Mouse (Mus musculus) embryonic stem cell, embryonic (primary cell): ENCODE measurements around the gene Insl5.

Experiments
- CTCF ChIA-PET, 4 experiments: fragments of 300-600 bp in 2 of 4; fragments of 350-600 bp in 2 of 4; sonication (Branson Sonifier 250); formaldehyde crosslinking; loops; one replicate each; lab custom pipeline; 2022; ENCODE audit warnings: inconsistent platforms in 2 of 4; lab: Charles Lee
- POLR2A ChIA-PET, 4 experiments: fragments of 300-600 bp in 2 of 4; fragments of 350-600 bp in 2 of 4; sonication (Branson Sonifier 250); formaldehyde crosslinking; loops; one replicate each; lab custom pipeline; 2022; ENCODE audit warnings: antibody characterized with exemption in 4 of 4, inconsistent platforms in 1 of 4; lab: Charles Lee

Gene Insl5

GRCm38 (mm10) chr4:103005190-103005945 is 21.3 kb downstream of the Insl5 start:
- ChIA-PET CTCF (interaction anchor here in 1 of 4 experiments (0.6 kb wide), 1 partner anchor 565 kb away, joined by 5 read pairs; no protein-coding TSS in a partner anchor), POLR2A (no interaction called here)

GRCm38 (mm10) chr4:103004681-103005080 is 22.0 kb downstream of the Insl5 start:
- CTCF ChIA-PET: interaction anchor here in 1 of 4 experiments (0.6 kb wide), 1 partner anchor 310 kb away, joined by 3 read pairs; no protein-coding TSS in a partner anchor

GRCm38 (mm10) chr4:102991685-102992084 is 35.0 kb downstream of the Insl5 start:
- ChIA-PET POLR2A (interaction anchor here in 1 of 4 experiments (1.0 kb wide), 1 partner anchor 14 kb away, joined by 3 read pairs; the partner anchor contains the start of gene Tctex1d1), CTCF (interaction anchor here in 1 of 4 experiments (0.7 kb wide), 2 partner anchors 1274 to 1833 kb away, joined by 3 to 5 read pairs; no protein-coding TSS in a partner anchor)

More at GRCm38 (mm10) chr4:103004681-103005080, 22.0 kb downstream of the Insl5 start:
- POLR2A ChIA-PET: no interaction called here

- ChIA-PET CTCF (no interaction called here), POLR2A (interaction anchor here in 1 of 4 experiments (1.0 kb wide), 1 partner anchor 13 kb away, joined by 3 read pairs; the partner anchor contains the start of gene Tctex1d1)
Measured at GRCm38 (mm10) chr4:102990595-102991340, 35.9 kb downstream of the Insl5 start.

GRCm38 (mm10) chr4:102990016-102990415 is 36.6 kb downstream of the Insl5 start:
- POLR2A ChIA-PET: interaction anchor here in 1 of 4 experiments (1.2 kb wide), 1 partner anchor 131 kb away, joined by 3 read pairs; no protein-coding TSS in a partner anchor
- CTCF ChIA-PET: no interaction called here

- ChIA-PET POLR2A (interaction anchor here in 2 of 4 experiments (0.7 to 1.2 kb wide), 3 partner anchors 126 to 539 kb away, joined by 3 to 4 read pairs (median 3); partner anchors contain the start of gene Wdr78 (in 1 of the 2)), CTCF (no interaction called here)
Measured at GRCm38 (mm10) chr4:102989391-102989790, 37.3 kb downstream of the Insl5 start.

GRCm38 (mm10) chr4:102988526-102988925 is 38.1 kb downstream of the Insl5 start:
- CTCF ChIA-PET: interaction anchor here in 1 of 4 experiments (0.6 kb wide), 1 partner anchor 1736 kb away, joined by 5 read pairs; no protein-coding TSS in a partner anchor
- POLR2A ChIA-PET: interaction anchor here in 1 of 4 experiments (1.2 kb wide), 1 partner anchor 127 kb away, joined by 4 read pairs; the partner anchor contains the start of gene Wdr78

GRCm38 (mm10) chr4:102987756-102988155 is 38.9 kb downstream of the Insl5 start:
- ChIA-PET POLR2A (interaction anchor here in 1 of 4 experiments (1.4 kb wide), 1 partner anchor 185 kb away, joined by 3 read pairs; no protein-coding TSS in a partner anchor), CTCF (interaction anchor here in 1 of 4 experiments (0.6 kb wide), 1 partner anchor 9 kb away, joined by 8 read pairs; no protein-coding TSS in a partner anchor)

GRCm38 (mm10) chr4:102987325-102987724 is 39.3 kb downstream of the Insl5 start:
- CTCF ChIA-PET: interaction anchor here in 2 of 4 experiments (0.6 to 1.2 kb wide), 2 partner anchors 9 to 159 kb away, joined by 5 to 8 read pairs; no protein-coding TSS in a partner anchor
- POLR2A ChIA-PET: interaction anchor here in 1 of 4 experiments (1.0 to 1.4 kb wide), 2 partner anchors 185 to 1099 kb away, joined by 3 read pairs; no protein-coding TSS in a partner anchor

- ChIA-PET CTCF (interaction anchor here in 2 of 4 experiments (0.6 to 1.2 kb wide), 4 partner anchors 10 to 160 kb away, joined by 3 to 8 read pairs (median 4); no protein-coding TSS in a partner anchor), POLR2A (interaction anchor here in 1 of 4 experiments (0.6 to 1.4 kb wide), 3 partner anchors 185 to 1098 kb away, joined by 3 to 4 read pairs (median 3); no protein-coding TSS in a partner anchor)
Measured at GRCm38 (mm10) chr4:102986917-102987316, 39.7 kb downstream of the Insl5 start.

- ChIA-PET POLR2A (interaction anchor here in 1 of 4 experiments (0.9 to 1.0 kb wide), 2 partner anchors 10 to 1098 kb away, joined by 3 read pairs; no protein-coding TSS in a partner anchor), CTCF (interaction anchor here in 2 of 4 experiments (0.6 to 1.2 kb wide), 5 partner anchors 45 to 1273 kb away, joined by 3 to 5 read pairs (median 3); no protein-coding TSS in a partner anchor)
Measured at GRCm38 (mm10) chr4:102986173-102986572, 40.5 kb downstream of the Insl5 start.

- ChIA-PET POLR2A (no interaction called here), CTCF (no interaction called here)
Measured at GRCm38 (mm10) chr4:102981709-102982108, 44.9 kb downstream of the Insl5 start.

- CTCF ChIA-PET: no interaction called here
- POLR2A ChIA-PET: no interaction called here
Measured at GRCm38 (mm10) chr4:102979385-102979784, 47.3 kb downstream of the Insl5 start.

- ChIA-PET CTCF (no interaction called here), POLR2A (interaction anchor here in 1 of 4 experiments (1.1 to 1.4 kb wide), 2 partner anchors 13 to 237 kb away, joined by 3 to 4 read pairs; partner anchors contain the start of gene Slc35d1)
Measured at GRCm38 (mm10) chr4:102978440-102978839, 48.2 kb downstream of the Insl5 start, which contains the start of gene Tctex1d1. Tctex1d1 (plus strand) TSS chr4:102978606.

- ChIA-PET CTCF (interaction anchor here in 1 of 4 experiments (0.5 kb wide), 1 partner anchor 1792 kb away, joined by 3 read pairs; no protein-coding TSS in a partner anchor), POLR2A (interaction anchor here in 1 of 4 experiments (1.1 to 1.4 kb wide), 3 partner anchors 14 to 237 kb away, joined by 3 to 4 read pairs (median 3); partner anchors contain the start of gene Slc35d1)
Measured at GRCm38 (mm10) chr4:102977778-102978321, 48.8 kb downstream of the Insl5 start.

- POLR2A ChIA-PET: interaction anchor here in 1 of 4 experiments (0.6 to 1.4 kb wide), 7 partner anchors 9 to 1617 kb away, joined by 3 to 7 read pairs (median 4); partner anchors contain the start of gene Slc35d1
- CTCF ChIA-PET: no interaction called here
Measured at GRCm38 (mm10) chr4:102976290-102977275, 50.1 kb downstream of the Insl5 start.
